In the genomic region with DNA sequence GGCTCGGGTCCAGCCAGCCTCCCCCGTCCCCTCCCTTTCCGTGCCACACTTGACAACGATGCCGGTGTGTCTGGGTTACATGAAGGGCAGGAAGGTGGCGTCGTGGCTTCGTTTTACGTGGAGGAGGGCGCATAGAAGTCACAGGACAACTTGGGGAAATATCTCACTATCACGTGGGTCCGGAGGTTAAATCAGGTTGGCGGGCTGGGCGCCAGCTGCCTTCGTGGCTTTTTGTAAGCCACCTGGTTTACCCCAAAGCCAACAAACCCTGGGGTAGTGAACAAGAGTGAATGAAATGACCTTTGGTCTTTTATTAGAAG, we compare ENCODE assay signal across 8 mouse cellular contexts. TPM values are rescaled to one million over a fixed set of nuclear protein-coding genes. Genes with fewer than 3 reads are reported as not detected.
DNase-seq lines count a peak whose midpoint lies in the region; ATAC-seq and TF ChIP-seq lines count a peak whose summit lies in the region.

No protein-coding gene starts in this region.

- H3ac ChIP-seq in myocyte (ENCODE audit: control insufficient read depth, insufficient read length), result peak overlapping the region; percentile 25

- no peaks in the 10 kb centered on the region for H3K79me2 ChIP-seq in myocyte (ENCODE audit: control insufficient read depth, insufficient read depth)

- no peaks in the 10 kb centered on the region for H3K36me3 ChIP-seq in forebrain, embryonic 15.5 days
- H3K36me3 ChIP-seq in hindbrain, embryonic 13.5 days, result no peaks in the 10 kb centered on the region
- H3K36me3 ChIP-seq in limb, embryonic 14.5 days (ENCODE audit: control insufficient read depth, insufficient read depth, low read length), result peaks cover 15% of the 10 kb centered on the region
- no peaks in the 10 kb centered on the region for H3K36me3 ChIP-seq in myocyte (ENCODE audit: control insufficient read depth, insufficient read depth)

- H3K9ac ChIP-seq in forebrain, embryonic 15.5 days (replicated peaks), result peak overlapping the region; percentile 57
- H3K9ac ChIP-seq in hindbrain, embryonic 13.5 days, result peak overlapping the region; percentile 72
- H3K9ac ChIP-seq in limb, embryonic 14.5 days (ENCODE audit: low read depth, low read length, severe bottlenecking), result peak overlapping the region; percentile 61

- under 1% methylated on average over 15 of the region's 15 CpGs for WGBS in forebrain, embryonic 15.5 days
- WGBS in hindbrain, embryonic 13.5 days, result 2% methylated on average over 15 of the region's 15 CpGs
- 1% methylated on average over 13 of the region's 15 CpGs for WGBS in limb, embryonic 14.5 days

- TF ChIP-seq POLR2A in brain, embryonic 14.5 days (IDR thresholded peaks at IDR 0.05; ENCODE audit: borderline replicate concordance, extremely low read depth, insufficient read depth, insufficient read length, poor library complexity, severe bottlenecking), result no peak
- no peak for TF ChIP-seq POLR2A in limb, embryonic 14.5 days (IDR thresholded peaks at IDR 0.05; ENCODE audit: borderline replicate concordance, extremely low read depth, insufficient read depth, insufficient read length)
- no peak for TF ChIP-seq POLR2A in myocyte (IDR thresholded peaks at IDR 0.05; ENCODE audit: insufficient read length, low read depth)

- no peak for TF ChIP-seq CTCF in brain, embryonic 14.5 days (IDR thresholded peaks at IDR 0.05; ENCODE audit: borderline replicate concordance, extremely low read depth, insufficient read depth, insufficient read length)

- ATAC-seq in forebrain, embryonic 15.5 days (replicated peaks), result no peak
- no peak for ATAC-seq in hindbrain, embryonic 13.5 days (ENCODE audit: low FRiP score)
- ATAC-seq in limb, embryonic 14.5 days (ENCODE audit: low FRiP score, low read depth), result no peak

- DNase-seq in lung, adult 18-20 months, result peak; percentile 55 to 64
- DNase-seq in lung, postnatal 4 days, result no peak
- peak; percentile 43 for DNase-seq in brain, embryonic 14.5 days (ENCODE audit: low read depth)
- DNase-seq in limb, embryonic 14.5 days (ENCODE audit: low spot score), result peak; percentile 65
- DNase-seq in layer of hippocampus, postnatal 25 days (ENCODE audit: extremely low spot score in 1 of 2, low spot score in 1 of 2), result no peak

- H3K4me1 ChIP-seq in forebrain, embryonic 15.5 days, result peaks cover 24% of the 10 kb centered on the region
- peaks cover 28% of the 10 kb centered on the region for H3K4me1 ChIP-seq in hindbrain, embryonic 13.5 days (replicated peaks)
- H3K4me1 ChIP-seq in limb, embryonic 14.5 days (ENCODE audit: control insufficient read depth, insufficient read depth, low read length), result peaks cover 8% of the 10 kb centered on the region

- H3K27me3 ChIP-seq in forebrain, embryonic 15.5 days, result no peaks in the 10 kb centered on the region
- no peaks in the 10 kb centered on the region for H3K27me3 ChIP-seq in hindbrain, embryonic 13.5 days
- H3K27me3 ChIP-seq in limb, embryonic 14.5 days (ENCODE audit: control insufficient read depth, insufficient read depth, low read length), result no peaks in the 10 kb centered on the region
- H3K27me3 ChIP-seq in myocyte (ENCODE audit: control insufficient read depth, insufficient read depth, insufficient read length), result no peaks in the 10 kb centered on the region

- peak overlapping the region; percentile 53 for H3K27ac ChIP-seq in forebrain, embryonic 15.5 days (replicated peaks)
- 0 out of 2 replicates have a peak overlapping the region, but pooled peaks have one; percentile 30 for H3K27ac ChIP-seq in hindbrain, embryonic 13.5 days
- H3K27ac ChIP-seq in limb, embryonic 14.5 days (replicated peaks; ENCODE audit: low read depth, low read length), result peak overlapping the region; percentile 73

- H3K4me2 ChIP-seq in forebrain, embryonic 15.5 days (replicated peaks), result peak overlapping the region; percentile 98
- peak overlapping the region; percentile 97 for H3K4me2 ChIP-seq in hindbrain, embryonic 13.5 days
- peak overlapping the region; percentile 93 for H3K4me2 ChIP-seq in limb, embryonic 14.5 days (replicated peaks; ENCODE audit: low read depth, low read length, severe bottlenecking)
- H3K4me2 ChIP-seq in myocyte (ENCODE audit: low read depth), result peak overlapping the region; percentile 92

- H3K9me3 ChIP-seq in forebrain, embryonic 15.5 days, result no peaks in the 10 kb centered on the region
- no peaks in the 10 kb centered on the region for H3K9me3 ChIP-seq in hindbrain, embryonic 13.5 days
- no peaks in the 10 kb centered on the region for H3K9me3 ChIP-seq in limb, embryonic 14.5 days (ENCODE audit: control insufficient read depth, low read length)

- peak overlapping the region; percentile 84 for H3K4me3 ChIP-seq in forebrain, embryonic 15.5 days
- H3K4me3 ChIP-seq in hindbrain, embryonic 13.5 days, result peak overlapping the region; percentile 75
- H3K4me3 ChIP-seq in limb, embryonic 14.5 days (replicated peaks; ENCODE audit: low read length), result peak overlapping the region; percentile 68
- peak overlapping the region; percentile 19 for H3K4me3 ChIP-seq in myocyte

TF ChIP-seq in myocyte, 11 proteins besides CTCF, POLR2A, EP300 and RAD21:
- TF ChIP-seq MYOD1 (IDR thresholded peaks at IDR 0.05; ENCODE audit: control insufficient read depth in 1 of 3, insufficient read length in 2 of 3, low read depth in 2 of 3) (no peak), MAX (IDR thresholded peaks at IDR 0.05; ENCODE audit: low read depth) (no peak), SRF (IDR thresholded peaks at IDR 0.05; ENCODE audit: control insufficient read depth, insufficient read length, low read depth) (no peak), USF1 (IDR thresholded peaks at IDR 0.05; ENCODE audit: low read depth) (no peak), TCF3 (IDR thresholded peaks at IDR 0.05; ENCODE audit: insufficient read length, low read depth) (no peak), TCF12 (IDR thresholded peaks at IDR 0.05; ENCODE audit: insufficient read depth, poor library complexity, severe bottlenecking) (no peak), MYOG (IDR thresholded peaks at IDR 0.05; ENCODE audit: control insufficient read depth in 1 of 3, insufficient read depth in 1 of 3, insufficient read length in 2 of 3, low read depth in 2 of 3) (no peak), REST (IDR thresholded peaks at IDR 0.05; ENCODE audit: insufficient read depth, insufficient read length) (no peak), CEBPB (IDR thresholded peaks at IDR 0.05; ENCODE audit: insufficient read depth, poor library complexity, severe bottlenecking) (no peak), POLR2AphosphoS2 (IDR thresholded peaks at IDR 0.05; ENCODE audit: insufficient read length, low read depth) (no peak), E2F4 (IDR thresholded peaks at IDR 0.05; ENCODE audit: insufficient read depth) (no peak)
TF ChIP-seq in myocyte: peak in this region for 0.

RNA-seq across cellular contexts. Expression of a gene that starts 1.3 kb away (rescaled TPM):
- polyA plus RNA-seq in brain, embryonic 14.5 days (2012; rRNA removed), result 8.8 and 16.4 TPM in 2 replicates
- polyA plus RNA-seq in forebrain, embryonic 15.5 days (2015; fragmentation: Nextera tagmentation; extraction: Ambion mirVana), result 22.7 and 25.8 TPM in 2 replicates
- polyA plus RNA-seq in hindbrain, embryonic 13.5 days (2015; fragmentation: Nextera tagmentation; extraction: Ambion mirVana), result 10.4 and 11.1 TPM in 2 replicates
- 31.4 and 34.0 TPM in 2 replicates for polyA plus RNA-seq in limb, embryonic 14.5 days (2012; rRNA removed)
- polyA plus RNA-seq in limb, embryonic 14.5 days (2014; fragmentation: Nextera tagmentation; extraction: Ambion mirVana), result 23.7 and 26.0 TPM in 2 replicates
- 2.7 TPM for polyA plus RNA-seq in myocyte (2012; fragmentation: generic; extraction: Trizol)
- 1 to 10 TPM; 3.4 to 3.5 TPM for total RNA-seq in layer of hippocampus, postnatal 25 days (2021)

RNA-seq across cellular contexts. Expression of a gene that starts 3.5 kb away (rescaled TPM):
- polyA plus RNA-seq in brain, embryonic 14.5 days (2012; rRNA removed), result 7.9 and 14.0 TPM in 2 replicates
- 6.2 and 7.3 TPM in 2 replicates for polyA plus RNA-seq in forebrain, embryonic 15.5 days (2015; fragmentation: Nextera tagmentation; extraction: Ambion mirVana)
- polyA plus RNA-seq in hindbrain, embryonic 13.5 days (2015; fragmentation: Nextera tagmentation; extraction: Ambion mirVana), result 5.4 and 6.3 TPM in 2 replicates
- polyA plus RNA-seq in limb, embryonic 14.5 days (2012; rRNA removed), result 15.5 and 18.9 TPM in 2 replicates
- 10.9 and 11.5 TPM in 2 replicates for polyA plus RNA-seq in limb, embryonic 14.5 days (2014; fragmentation: Nextera tagmentation; extraction: Ambion mirVana)
- 5.7 TPM for polyA plus RNA-seq in myocyte (2012; fragmentation: generic; extraction: Trizol)
- 1 to 10 TPM; 3.8 to 4.2 TPM for total RNA-seq in layer of hippocampus, postnatal 25 days (2021)

RNA-seq across cellular contexts. Expression of a gene that starts 14.9 kb away (rescaled TPM):
- 2.4 and 5.3 TPM in 2 replicates for polyA plus RNA-seq in brain, embryonic 14.5 days (2012; rRNA removed)
- 1.6 and 3.0 TPM in 2 replicates for polyA plus RNA-seq in forebrain, embryonic 15.5 days (2015; fragmentation: Nextera tagmentation; extraction: Ambion mirVana)
- 1.9 and 3.2 TPM in 2 replicates for polyA plus RNA-seq in hindbrain, embryonic 13.5 days (2015; fragmentation: Nextera tagmentation; extraction: Ambion mirVana)
- polyA plus RNA-seq in limb, embryonic 14.5 days (2012; rRNA removed), result 4.9 and 6.0 TPM in 2 replicates
- 2.7 and 3.7 TPM in 2 replicates for polyA plus RNA-seq in limb, embryonic 14.5 days (2014; fragmentation: Nextera tagmentation; extraction: Ambion mirVana)
- polyA plus RNA-seq in myocyte (2012; fragmentation: generic; extraction: Trizol), result 0.84 TPM
- total RNA-seq in layer of hippocampus, postnatal 25 days (2021), result 1 to 10 TPM; 6.1 to 6.5 TPM

RNA-seq across cellular contexts. Expression of a gene that starts 40.1 kb away (rescaled TPM):
- polyA plus RNA-seq in brain, embryonic 14.5 days (2012; rRNA removed), result 70.1 and 81.5 TPM in 2 replicates
- polyA plus RNA-seq in forebrain, embryonic 15.5 days (2015; fragmentation: Nextera tagmentation; extraction: Ambion mirVana), result 81.8 and 87.2 TPM in 2 replicates
- 83.2 and 88.7 TPM in 2 replicates for polyA plus RNA-seq in hindbrain, embryonic 13.5 days (2015; fragmentation: Nextera tagmentation; extraction: Ambion mirVana)
- 0.10 and 0.21 TPM in 2 replicates for polyA plus RNA-seq in limb, embryonic 14.5 days (2012; rRNA removed)
- polyA plus RNA-seq in limb, embryonic 14.5 days (2014; fragmentation: Nextera tagmentation; extraction: Ambion mirVana), result 0.11 TPM in 1 of 2 replicates, not detected in the other
- polyA plus RNA-seq in myocyte (2012; fragmentation: generic; extraction: Trizol), result 0.05 TPM
- 100 to 1,000 TPM; 169 to 187 TPM for total RNA-seq in layer of hippocampus, postnatal 25 days (2021)

Comparison
In these comparisons a context has a peak if more than half of its experiments do, and no peak if none do; other contexts are left out.
1. DNase-seq: peak in lung, adult 18-20 months (2 of 2), brain, embryonic 14.5 days (single experiment) and limb, embryonic 14.5 days (single experiment); none in lung, postnatal 4 days (0 of 2) and layer of hippocampus, postnatal 25 days (0 of 2).
2. H3K4me3 ChIP-seq: peak in every context shown above with its lines; median percentile 84 in forebrain, embryonic 15.5 days; 75 in hindbrain, embryonic 13.5 days; 68 in limb, embryonic 14.5 days; 19 in myocyte.
3. Peak in every context shown above with its lines, with median percentiles within 50 percentile points of each other: H3K27ac ChIP-seq, H3K4me2 ChIP-seq and H3K9ac ChIP-seq.